ENCODE assay signal across 16 mouse cellular contexts in the genomic region with DNA sequence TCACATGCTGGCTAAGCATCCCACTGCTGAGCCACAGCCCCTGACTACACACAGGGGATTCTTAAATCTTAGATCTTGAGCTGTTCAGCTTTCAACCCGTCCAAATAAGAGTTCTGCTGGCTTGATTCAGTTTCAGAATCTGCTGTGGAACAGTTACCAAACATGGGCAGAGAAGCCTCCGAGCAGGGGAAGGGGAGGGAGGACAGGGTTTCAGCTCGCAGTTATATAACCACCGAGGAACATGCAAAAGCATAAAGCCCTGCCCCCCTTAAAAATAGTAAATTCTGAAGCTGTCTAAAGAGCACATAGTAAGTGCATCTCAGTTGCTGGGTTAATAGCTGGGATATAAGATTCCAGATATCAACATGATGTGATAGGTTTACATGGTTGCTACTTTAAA. TPM values are rescaled to one million over a fixed set of nuclear protein-coding genes. Genes with fewer than 3 reads are reported as not detected.
DNase-seq lines count a peak whose midpoint lies in the region; ATAC-seq and TF ChIP-seq lines count a peak whose summit lies in the region.
"Had no signal": no experiment of that assay in that cellular context is flagged by ENCODE, and none has a peak within 500 bp of the region (broad histone marks: within the 10 kb centered on the region; RNA-seq: fewer than 3 reads in every experiment).

No protein-coding gene starts in this region.

- H3K4me1 ChIP-seq in spleen, adult 2 months (ENCODE audit: control insufficient read depth, insufficient read depth, insufficient read length), result peaks cover 12% of the 10 kb centered on the region
- H3K4me1 ChIP-seq in forebrain, embryonic 16.5 days (replicated peaks; ENCODE audit: control insufficient read depth, insufficient read depth, low read length), result no peaks in the 10 kb centered on the region
- H3K4me1 ChIP-seq: forebrain, embryonic 12.5 days had no signal

- no peak overlapping the region for H3K4me2 ChIP-seq in forebrain, embryonic 16.5 days (ENCODE audit: low read length)
- H3K4me2 ChIP-seq: embryonic facial prominence, embryonic 15.5 days; forebrain, embryonic 12.5 days; heart, embryonic 15.5 days; hindbrain, embryonic 12.5 days had no signal

- H3K27me3 ChIP-seq in spleen, adult 2 months (ENCODE audit: control insufficient read depth, insufficient read depth, low read length), result no peaks in the 10 kb centered on the region
- no peaks in the 10 kb centered on the region for H3K27me3 ChIP-seq in forebrain, embryonic 16.5 days (replicated peaks; ENCODE audit: control insufficient read depth, insufficient read depth, low read length)
- H3K27me3 ChIP-seq: embryonic facial prominence, embryonic 15.5 days; forebrain, embryonic 12.5 days; heart, embryonic 15.5 days; hindbrain, embryonic 12.5 days had no signal

- DNase-seq in gastrocnemius, adult 2 months, result no peak
- DNase-seq in gastrocnemius, postnatal 25 days, result no peak
- DNase-seq in spleen, adult 2 months (ENCODE audit: low read depth in 1 of 2, low spot score in 2 of 2), result peak in 1 of 2 experiments; percentile 54
- DNase-seq in spleen, postnatal 14 days (ENCODE audit: low spot score in 2 of 2), result no peak
- peak; percentile 20 for DNase-seq in lung, postnatal 14 days
- DNase-seq in Muller cell, postnatal 12 days (ENCODE audit: inconsistent ontology term), result no peak
- no peak for DNase-seq in thymus, postnatal 25 days
- DNase-seq: adrenal gland, postnatal 10 days; cerebellum, adult 9-10 months; liver, postnatal 0 days; thymus, adult 2 months had no signal

- intact Hi-C loops in gastrocnemius, adult 2 months (cut with DNase I), result no loop called here

- no peak for ATAC-seq in forebrain, embryonic 16.5 days
- ATAC-seq: liver, postnatal 0 days had no signal

- H3K27ac ChIP-seq in gastrocnemius, adult 2 months, result peak overlapping the region; percentile 41; the same call in 1 of the 2 replicates
- H3K27ac ChIP-seq in spleen, adult 2 months (ENCODE audit: insufficient read depth, low read length), result peak overlapping the region; percentile 24
- H3K27ac ChIP-seq in forebrain, embryonic 16.5 days (ENCODE audit: low read length), result no peak overlapping the region
- H3K27ac ChIP-seq: embryonic facial prominence, embryonic 15.5 days; forebrain, embryonic 12.5 days; heart, embryonic 15.5 days; hindbrain, embryonic 12.5 days had no signal

- H3K4me3 ChIP-seq in gastrocnemius, adult 2 months, result no peak overlapping the region
- no peak overlapping the region for H3K4me3 ChIP-seq in spleen, adult 2 months (ENCODE audit: extremely low read depth, insufficient read depth, insufficient read length)
- H3K4me3 ChIP-seq in forebrain, embryonic 16.5 days (replicated peaks; ENCODE audit: low read length), result no peak overlapping the region
- H3K4me3 ChIP-seq: embryonic facial prominence, embryonic 15.5 days; forebrain, embryonic 12.5 days; heart, embryonic 15.5 days; hindbrain, embryonic 12.5 days had no signal

- H3K9me3 ChIP-seq in forebrain, embryonic 16.5 days (ENCODE audit: control insufficient read depth, low read length), result no peaks in the 10 kb centered on the region
- H3K9me3 ChIP-seq: embryonic facial prominence, embryonic 15.5 days; forebrain, embryonic 12.5 days; heart, embryonic 15.5 days; hindbrain, embryonic 12.5 days had no signal

- WGBS in spleen, adult 2 months, result 21% methylated on average over 4 of the region's 4 CpGs
- WGBS in forebrain, embryonic 16.5 days, result 85% methylated on average over 4 of the region's 4 CpGs

- no peaks in the 10 kb centered on the region for H3K36me3 ChIP-seq in spleen, adult 2 months (ENCODE audit: control insufficient read depth, insufficient read depth, low read length)
- no peaks in the 10 kb centered on the region for H3K36me3 ChIP-seq in forebrain, embryonic 16.5 days (ENCODE audit: control insufficient read depth, insufficient read depth)
- H3K36me3 ChIP-seq: embryonic facial prominence, embryonic 15.5 days; forebrain, embryonic 12.5 days; heart, embryonic 15.5 days; hindbrain, embryonic 12.5 days had no signal

- TF ChIP-seq CTCF in gastrocnemius, adult 2 months (IDR thresholded peaks at IDR 0.05), result no peak
- no peak for TF ChIP-seq CTCF in spleen, adult 2 months (IDR thresholded peaks at IDR 0.05; ENCODE audit: extremely low read depth, insufficient read depth, insufficient read length, insufficient replicate concordance)

- no peak for TF ChIP-seq POLR2A in spleen, adult 2 months (IDR thresholded peaks at IDR 0.05; ENCODE audit: low read depth, low read length)

- no peak overlapping the region for H3K9ac ChIP-seq in forebrain, embryonic 16.5 days (replicated peaks; ENCODE audit: low read depth, low read length)
- H3K9ac ChIP-seq: embryonic facial prominence, embryonic 15.5 days; forebrain, embryonic 12.5 days; heart, embryonic 15.5 days; hindbrain, embryonic 12.5 days; liver, postnatal 0 days had no signal

RNA-seq across cellular contexts. Expression of a gene that starts 35.5 kb away (rescaled TPM):
- total RNA-seq in gastrocnemius, adult 2 months (2021), result 10 to 100 TPM; 12.0 to 17.4 TPM
- 10 to 100 TPM; 10.1 to 12.7 TPM for total RNA-seq in gastrocnemius, postnatal 25 days (2021)
- 116 and 134 TPM in 2 replicates for polyA plus RNA-seq in spleen, adult 2 months (2012; rRNA removed)
- polyA plus RNA-seq in forebrain, embryonic 16.5 days (2015; fragmentation: Nextera tagmentation; extraction: Ambion mirVana), result 129 and 134 TPM in 2 replicates
